Mouse (Mus musculus): ENCODE results near the gene Zdhhc1.

Gene Zdhhc1

GRCm38 (mm10) chr8:105496439-105497180 lies at the start of gene Zdhhc1:
Gene Zdhhc1 (minus strand): TSS chr8:105496902.
- ATAC-seq (ENCODE audit: low TSS enrichment), result peak; percentile 86

GRCm38 (mm10) chr8:105545249-105545648 lies 48.5 kb upstream of the Zdhhc1 start:
- peak; percentile 62 for ATAC-seq (ENCODE audit: low TSS enrichment)

GRCm38 (mm10) chr8:105544544-105545205 lies 48.0 kb upstream of the Zdhhc1 start:
- ATAC-seq (ENCODE audit: low TSS enrichment), result peak; percentile 60

- peak; percentile 28; the same call in 1 of the 2 replicates for ATAC-seq (ENCODE audit: low TSS enrichment)
Observed at GRCm38 (mm10) chr8:105543703-105544102, 47.0 kb upstream of the Zdhhc1 start.

GRCm38 (mm10) chr8:105542808-105543207 lies 46.1 kb upstream of the Zdhhc1 start:
- no peak for ATAC-seq (ENCODE audit: low TSS enrichment)

GRCm38 (mm10) chr8:105542032-105542656 lies 45.4 kb upstream of the Zdhhc1 start:
- no peak for ATAC-seq (ENCODE audit: low TSS enrichment)

- no peak for ATAC-seq (ENCODE audit: low TSS enrichment)
Observed at GRCm38 (mm10) chr8:105538940-105539339, 42.2 kb upstream of the Zdhhc1 start.

GRCm38 (mm10) chr8:105537011-105537677 lies 40.4 kb upstream of the Zdhhc1 start:
- peak; percentile 35; the same call in 1 of the 2 replicates for ATAC-seq (ENCODE audit: low TSS enrichment)

- peak; percentile 64 for ATAC-seq (ENCODE audit: low TSS enrichment)
Observed at GRCm38 (mm10) chr8:105536546-105536945, 39.8 kb upstream of the Zdhhc1 start.

GRCm38 (mm10) chr8:105533892-105534329 lies 37.2 kb upstream of the Zdhhc1 start:
- ATAC-seq (ENCODE audit: low TSS enrichment), result no peak

GRCm38 (mm10) chr8:105533439-105533838 lies 36.7 kb upstream of the Zdhhc1 start:
- no peak for ATAC-seq (ENCODE audit: low TSS enrichment)

GRCm38 (mm10) chr8:105531774-105532173 lies 35.1 kb upstream of the Zdhhc1 start:
- ATAC-seq (ENCODE audit: low TSS enrichment), result peak; percentile 45

- ATAC-seq (ENCODE audit: low TSS enrichment), result no peak
Observed at GRCm38 (mm10) chr8:105529271-105529670, 32.6 kb upstream of the Zdhhc1 start.

- ATAC-seq (ENCODE audit: low TSS enrichment), result no peak
Observed at GRCm38 (mm10) chr8:105528206-105528605, 31.5 kb upstream of the Zdhhc1 start.

GRCm38 (mm10) chr8:105527110-105527509 lies 30.4 kb upstream of the Zdhhc1 start:
- no peak for ATAC-seq (ENCODE audit: low TSS enrichment)

GRCm38 (mm10) chr8:105522890-105523289 lies 26.2 kb upstream of the Zdhhc1 start:
- no peak for ATAC-seq (ENCODE audit: low TSS enrichment)

- no peak for ATAC-seq (ENCODE audit: low TSS enrichment)
Observed at GRCm38 (mm10) chr8:105521995-105522769, 25.5 kb upstream of the Zdhhc1 start.

GRCm38 (mm10) chr8:105521061-105521460 lies 24.4 kb upstream of the Zdhhc1 start:
- no peak for ATAC-seq (ENCODE audit: low TSS enrichment)

- no peak for ATAC-seq (ENCODE audit: low TSS enrichment)
Observed at GRCm38 (mm10) chr8:105520521-105520920, 23.8 kb upstream of the Zdhhc1 start.

GRCm38 (mm10) chr8:105519591-105519990 lies 22.9 kb upstream of the Zdhhc1 start:
- ATAC-seq (ENCODE audit: low TSS enrichment), result no peak

Measured in frontal cortex, adult (tissue).